Mouse (Mus musculus): ENCODE measurements around the gene Sgce. TPM values are rescaled to one million over a fixed set of nuclear protein-coding genes. Genes with fewer than 3 reads are reported as not detected.
A peak's percentile ranks its signal among the peaks of the same experiment; 100 is the strongest.
"Not testable (repeated sequence)": the region's sequence is repeated elsewhere in the genome, so short reads cannot be mapped to it uniquely, and the experiment has no call there.

The Sgce gene
- polyA plus RNA-seq, 1 experiment from 2014 or later = 40.6 TPM

DNA sequence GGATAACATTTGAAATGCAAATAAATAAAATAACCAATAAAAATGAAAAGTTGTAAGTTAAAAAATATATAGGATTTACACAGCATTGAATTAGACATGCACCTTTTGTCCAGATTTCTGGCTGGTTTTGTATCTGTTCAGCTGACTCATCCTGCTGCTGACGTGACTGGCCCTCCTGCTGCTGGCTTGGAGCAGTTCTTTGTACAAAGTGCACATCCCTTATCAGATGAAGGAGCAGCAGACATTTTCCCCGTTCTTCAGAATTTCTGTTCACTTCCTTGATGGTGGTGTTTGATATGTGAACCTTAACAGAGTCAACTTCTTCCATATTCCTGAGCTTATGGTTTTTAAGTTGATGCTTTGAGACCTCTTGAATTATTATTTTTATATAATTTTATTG lies 83.5 kb downstream of the Sgce start:
- Histone ChIP-seq H3K4me3 (ENCODE audit: low read length) (no peak overlapping the region), H3K9me3 (ENCODE audit: control insufficient read depth, low read length) (no peaks in the 10 kb centered on the region), H3K4me2 (ENCODE audit: low read depth, low read length) (no peak overlapping the region), H3K36me3 (ENCODE audit: control insufficient read depth, insufficient read depth, low read length) (no peaks in the 10 kb centered on the region), H3K9ac (ENCODE audit: low read depth, low read length) (no peak overlapping the region), H3K27ac (ENCODE audit: low read length) (no peak overlapping the region), H3K4me1 (ENCODE audit: control insufficient read depth, insufficient read depth, low read length) (no peaks in the 10 kb centered on the region), H3K27me3 (replicated peaks; ENCODE audit: control insufficient read depth, insufficient read depth, low read length) (no peaks in the 10 kb centered on the region)
- peak; percentile 48 for ATAC-seq
- WGBS = 40% methylated on average over 2 of the region's 2 CpGs

DNA sequence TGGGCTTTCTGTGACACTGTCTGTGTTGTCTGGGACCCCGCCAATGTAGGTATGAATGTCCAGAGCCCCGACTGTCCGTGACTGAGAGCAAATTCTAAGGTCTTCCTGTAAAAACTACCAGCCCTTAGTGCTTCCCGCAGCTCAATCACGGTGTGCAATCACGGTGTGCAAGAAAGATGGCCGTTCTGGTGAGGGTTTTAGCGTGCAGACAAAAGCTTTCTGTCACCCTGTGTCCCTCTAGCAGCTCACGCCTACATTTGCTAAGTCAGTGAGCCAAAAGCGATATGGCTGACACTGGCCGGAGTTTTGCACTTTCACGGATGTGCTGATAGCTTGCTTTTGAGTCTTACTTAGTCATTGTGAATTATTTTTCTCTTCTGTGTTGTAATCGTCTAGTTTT lies 88.1 kb downstream of the Sgce start:
- Histone ChIP-seq H3K4me1 (ENCODE audit: control insufficient read depth, insufficient read depth, low read length) (no peaks in the 10 kb centered on the region), H3K4me3 (ENCODE audit: low read length) (no peak overlapping the region), H3K4me2 (ENCODE audit: low read depth, low read length) (no peak overlapping the region), H3K9ac (ENCODE audit: low read depth, low read length) (no peak overlapping the region), H3K27ac (ENCODE audit: low read length) (no peak overlapping the region), H3K27me3 (replicated peaks; ENCODE audit: control insufficient read depth, insufficient read depth, low read length) (no peaks in the 10 kb centered on the region), H3K36me3 (ENCODE audit: control insufficient read depth, insufficient read depth, low read length) (no peaks in the 10 kb centered on the region), H3K9me3 (ENCODE audit: control insufficient read depth, low read length) (no peaks in the 10 kb centered on the region)
- 84% methylated on average over 13 of the region's 13 CpGs for whole genome bisulfite sequencing
- no peak for ATAC-seq

DNA sequence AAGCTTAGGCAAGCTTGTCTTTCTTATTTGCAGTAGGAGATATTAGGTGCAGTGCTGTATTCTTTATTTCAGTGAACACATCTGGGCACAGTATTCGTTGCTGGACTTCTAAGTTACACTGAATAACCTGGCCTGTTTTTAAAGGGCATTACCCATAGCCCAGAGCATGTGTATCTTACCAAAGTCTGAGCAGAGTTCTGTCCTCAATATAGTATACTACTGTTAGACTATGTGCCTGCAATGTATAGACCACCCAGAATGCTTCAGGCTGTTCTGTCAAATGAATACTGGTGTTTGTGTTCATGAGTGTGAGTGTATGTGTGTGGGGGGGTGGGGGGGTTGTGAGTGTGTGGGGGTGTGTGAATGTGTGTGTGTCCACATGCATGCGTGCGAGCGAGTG lies 91.1 kb downstream of the Sgce start:
- Histone ChIP-seq H3K4me1 (ENCODE audit: control insufficient read depth, insufficient read depth, low read length) (no peaks in the 10 kb centered on the region), H3K27me3 (replicated peaks; ENCODE audit: control insufficient read depth, insufficient read depth, low read length) (no peaks in the 10 kb centered on the region), H3K4me3 (ENCODE audit: low read length) (no peak overlapping the region), H3K36me3 (ENCODE audit: control insufficient read depth, insufficient read depth, low read length) (no peaks in the 10 kb centered on the region), H3K4me2 (ENCODE audit: low read depth, low read length) (no peak overlapping the region), H3K9ac (ENCODE audit: low read depth, low read length) (no peak overlapping the region), H3K27ac (ENCODE audit: low read length) (no peak overlapping the region), H3K9me3 (ENCODE audit: control insufficient read depth, low read length) (no peaks in the 10 kb centered on the region)
- 84% methylated on average over 4 of the region's 4 CpGs for WGBS
- no peak for ATAC-seq

DNA sequence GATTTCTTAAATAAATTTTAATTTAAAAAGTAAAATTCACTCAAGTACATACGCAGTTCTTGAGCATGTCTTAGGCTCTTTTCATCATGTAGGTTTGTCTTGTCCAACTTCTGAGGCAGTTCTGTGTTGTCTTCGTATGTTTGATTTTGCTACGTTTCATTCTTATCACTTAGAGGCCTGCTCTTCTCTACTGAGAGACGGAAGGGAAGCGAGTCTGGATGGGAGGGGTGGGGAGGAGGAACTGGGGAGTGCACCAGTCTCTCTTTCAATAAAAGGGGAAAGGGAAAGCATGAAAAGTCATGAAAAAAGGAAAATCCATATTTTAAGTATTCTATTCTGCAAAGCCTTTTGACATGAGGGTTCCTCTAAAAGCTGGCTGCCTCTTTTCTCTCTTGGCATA lies 91.5 kb downstream of the Sgce start:
- no peak overlapping the region for H3K9ac ChIP-seq (ENCODE audit: low read depth, low read length)
- H3K9me3 ChIP-seq (ENCODE audit: control insufficient read depth, low read length) = no peaks in the 10 kb centered on the region
- no peaks in the 10 kb centered on the region for H3K4me1 ChIP-seq (ENCODE audit: control insufficient read depth, insufficient read depth, low read length)
- H3K4me2 ChIP-seq (ENCODE audit: low read depth, low read length) = no peak overlapping the region
- no peaks in the 10 kb centered on the region for H3K27me3 ChIP-seq (replicated peaks; ENCODE audit: control insufficient read depth, insufficient read depth, low read length)
- WGBS = 39% methylated on average over 5 of the region's 5 CpGs
- no peak for ATAC-seq
- H3K36me3 ChIP-seq (ENCODE audit: control insufficient read depth, insufficient read depth, low read length) = no peaks in the 10 kb centered on the region
- no peak overlapping the region for H3K27ac ChIP-seq (ENCODE audit: low read length)
- H3K4me3 ChIP-seq (ENCODE audit: low read length) = no peak overlapping the region

DNA sequence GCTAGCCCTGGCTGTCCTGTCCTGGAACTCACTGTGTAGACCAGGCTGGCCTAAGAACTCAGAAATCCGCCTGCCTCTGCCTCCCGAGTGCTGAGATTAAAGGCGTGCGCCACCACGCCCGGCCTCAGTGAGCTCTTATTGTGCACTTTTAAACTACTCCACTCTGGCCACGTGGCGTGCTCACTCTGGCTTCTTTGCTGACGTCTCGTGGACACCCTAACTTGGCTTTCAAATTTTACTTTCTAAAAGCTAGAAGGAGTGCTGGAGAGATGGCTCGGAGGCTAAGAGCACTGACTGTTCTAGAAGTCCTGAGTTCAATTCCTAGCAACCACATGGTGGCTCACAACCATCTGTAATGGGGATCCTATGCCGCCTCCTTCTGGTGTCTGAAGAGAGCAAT lies 93.3 kb downstream of the Sgce start:
- not testable (repeated sequence) for ATAC-seq

GRCm38 (mm10) chr6:4652596-4653134 lies 94.3 kb downstream of the Sgce start:
- Histone ChIP-seq H3K4me1 (ENCODE audit: control insufficient read depth, insufficient read depth, low read length) (no peaks in the 10 kb centered on the region), H3K4me2 (ENCODE audit: low read depth, low read length) (no peak overlapping the region), H3K4me3 (ENCODE audit: low read length) (no peak overlapping the region), H3K27ac (ENCODE audit: low read length) (no peak overlapping the region), H3K27me3 (replicated peaks; ENCODE audit: control insufficient read depth, insufficient read depth, low read length) (no peaks in the 10 kb centered on the region), H3K9me3 (ENCODE audit: control insufficient read depth, low read length) (no peaks in the 10 kb centered on the region), H3K36me3 (ENCODE audit: control insufficient read depth, insufficient read depth, low read length) (no peaks in the 10 kb centered on the region), H3K9ac (ENCODE audit: low read depth, low read length) (no peak overlapping the region)
- WGBS = 82% methylated on average over 8 of the region's 8 CpGs
- no peak for ATAC-seq

More for the DNA sequence above, 93.3 kb downstream of the Sgce start:
- not testable (repeated sequence) for H3K4me2 ChIP-seq (ENCODE audit: low read depth, low read length); H3K9me3 ChIP-seq (ENCODE audit: control insufficient read depth, low read length); H3K36me3 ChIP-seq (ENCODE audit: control insufficient read depth, insufficient read depth, low read length); H3K27me3 ChIP-seq (replicated peaks; ENCODE audit: control insufficient read depth, insufficient read depth, low read length); H3K4me1 ChIP-seq (ENCODE audit: control insufficient read depth, insufficient read depth, low read length); H3K27ac ChIP-seq (ENCODE audit: low read length); H3K9ac ChIP-seq (ENCODE audit: low read depth, low read length); H3K4me3 ChIP-seq (ENCODE audit: low read length)
- 96% methylated on average over 12 of the region's 12 CpGs for WGBS

GRCm38 (mm10) chr6:4647351-4647750 lies 99.7 kb downstream of the Sgce start:
- no peak overlapping the region for H3K9ac ChIP-seq (ENCODE audit: low read depth, low read length)
- H3K36me3 ChIP-seq (ENCODE audit: control insufficient read depth, insufficient read depth, low read length) = no peaks in the 10 kb centered on the region
- H3K9me3 ChIP-seq (ENCODE audit: control insufficient read depth, low read length) = no peaks in the 10 kb centered on the region
- ATAC-seq = no peak
- H3K27me3 ChIP-seq (replicated peaks; ENCODE audit: control insufficient read depth, insufficient read depth, low read length) = no peaks in the 10 kb centered on the region
- no peak overlapping the region for H3K4me3 ChIP-seq (ENCODE audit: low read length)
- H3K4me2 ChIP-seq (ENCODE audit: low read depth, low read length) = no peak overlapping the region
- WGBS = 55% methylated on average over 3 of the region's 3 CpGs
- H3K27ac ChIP-seq (ENCODE audit: low read length) = no peak overlapping the region
- no peaks in the 10 kb centered on the region for H3K4me1 ChIP-seq (ENCODE audit: control insufficient read depth, insufficient read depth, low read length)

DNA sequence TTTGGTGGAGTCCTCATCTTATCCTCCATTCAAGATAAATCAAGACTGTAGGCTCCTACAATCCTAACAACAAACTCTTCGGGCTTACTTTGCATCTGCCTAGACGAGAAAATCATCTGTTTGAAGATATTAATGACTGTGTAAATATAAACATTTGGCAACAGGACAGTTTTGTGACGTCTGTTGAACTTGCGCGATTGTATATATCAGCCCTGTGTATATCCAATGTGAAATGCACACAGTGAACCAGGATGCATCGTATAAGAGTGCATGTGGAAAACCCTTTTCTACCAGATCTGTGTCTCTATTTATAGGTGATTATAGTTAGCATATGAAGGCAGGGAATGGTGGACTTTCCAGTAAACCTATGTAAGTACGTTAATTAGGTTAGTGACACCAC lies 104.9 kb downstream of the Sgce start:
- Histone ChIP-seq H3K36me3 (ENCODE audit: control insufficient read depth, insufficient read depth, low read length) (0 out of 2 replicates have a peak, but pooled peaks cover 2% of the 10 kb centered on the region), H3K27me3 (replicated peaks; ENCODE audit: control insufficient read depth, insufficient read depth, low read length) (no peaks in the 10 kb centered on the region), H3K9me3 (ENCODE audit: control insufficient read depth, low read length) (no peaks in the 10 kb centered on the region), H3K9ac (ENCODE audit: low read depth, low read length) (no peak overlapping the region), H3K27ac (ENCODE audit: low read length) (no peak overlapping the region), H3K4me1 (ENCODE audit: control insufficient read depth, insufficient read depth, low read length) (no peaks in the 10 kb centered on the region), H3K4me3 (ENCODE audit: low read length) (no peak overlapping the region), H3K4me2 (ENCODE audit: low read depth, low read length) (no peak overlapping the region)
- no peak for ATAC-seq
- WGBS = 73% methylated on average over 7 of the region's 7 CpGs

DNA sequence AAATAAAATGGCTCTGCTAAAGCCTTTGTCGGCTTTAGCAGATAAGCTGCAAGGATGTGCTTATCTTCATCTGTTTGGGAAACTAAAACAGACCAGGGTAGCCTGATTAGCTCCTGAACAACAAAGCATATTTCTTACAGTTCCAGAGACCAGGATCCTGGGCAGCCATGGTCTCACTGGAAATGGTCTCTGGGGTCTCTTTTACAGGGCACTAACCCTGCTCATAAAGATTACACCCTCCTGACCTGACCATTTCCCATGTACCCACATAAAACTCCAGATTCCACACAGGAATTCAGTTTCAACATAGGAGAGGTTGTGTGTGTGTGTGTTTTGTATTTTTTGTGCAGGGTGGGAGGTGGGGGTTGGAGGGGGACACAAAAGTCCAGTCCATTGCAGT lies 112.2 kb downstream of the Sgce start:
- Histone ChIP-seq H3K27ac (ENCODE audit: low read length) (no peak overlapping the region), H3K9ac (ENCODE audit: low read depth, low read length) (no peak overlapping the region), H3K4me2 (ENCODE audit: low read depth, low read length) (no peak overlapping the region), H3K27me3 (replicated peaks; ENCODE audit: control insufficient read depth, insufficient read depth, low read length) (no peaks in the 10 kb centered on the region), H3K9me3 (ENCODE audit: control insufficient read depth, low read length) (no peaks in the 10 kb centered on the region), H3K4me3 (ENCODE audit: low read length) (no peak overlapping the region), H3K4me1 (ENCODE audit: control insufficient read depth, insufficient read depth, low read length) (no peaks in the 10 kb centered on the region), H3K36me3 (ENCODE audit: control insufficient read depth, insufficient read depth, low read length) (0 out of 2 replicates have a peak, but pooled peaks cover 2% of the 10 kb centered on the region)
- 11% methylated on average over 1 of the region's 1 CpGs for WGBS
- ATAC-seq = no peak

- Histone ChIP-seq H3K9ac (ENCODE audit: low read depth, low read length) (no peak overlapping the region), H3K4me2 (ENCODE audit: low read depth, low read length) (no peak overlapping the region), H3K4me1 (ENCODE audit: control insufficient read depth, insufficient read depth, low read length) (no peaks in the 10 kb centered on the region), H3K4me3 (ENCODE audit: low read length) (no peak overlapping the region), H3K27me3 (replicated peaks; ENCODE audit: control insufficient read depth, insufficient read depth, low read length) (no peaks in the 10 kb centered on the region), H3K36me3 (ENCODE audit: control insufficient read depth, insufficient read depth, low read length) (0 out of 2 replicates have a peak, but pooled peaks cover 2% of the 10 kb centered on the region), H3K9me3 (ENCODE audit: control insufficient read depth, low read length) (no peaks in the 10 kb centered on the region), H3K27ac (ENCODE audit: low read length) (no peak overlapping the region)
- no peak for ATAC-seq
- WGBS = 88% methylated on average over 4 of the region's 4 CpGs
Observed at GRCm38 (mm10) chr6:4633189-4633588, 113.8 kb downstream of the Sgce start.

All from intestine, embryonic 16.5 days (tissue).